Comparison of ENCODE assay signal across 19 mouse cellular contexts in genomic region chr15:81167831-81168230, GRCm38 (mm10). TPM values are rescaled to one million over a fixed set of nuclear protein-coding genes. Genes with fewer than 3 reads are reported as not detected.
DNase-seq lines count a peak whose midpoint lies in the region; ATAC-seq lines count a peak whose summit lies in the region.
"Had no signal": no experiment of that assay in that cellular context is flagged by ENCODE, and none has a peak within 500 bp of the region (broad histone marks: within the 10 kb centered on the region; RNA-seq: fewer than 3 reads in every experiment).

No protein-coding gene starts in this region.

- no peaks in the 10 kb centered on the region for H3K27me3 ChIP-seq in kidney, embryonic 16.5 days (ENCODE audit: insufficient read depth, low read length)
- no peaks in the 10 kb centered on the region for H3K27me3 ChIP-seq in intestine, embryonic 16.5 days (replicated peaks; ENCODE audit: control insufficient read depth, insufficient read depth, low read length)
- H3K27me3 ChIP-seq in midbrain, embryonic 10.5 days (ENCODE audit: low read depth, poor library complexity, severe bottlenecking): no peaks in the 10 kb centered on the region
- H3K27me3 ChIP-seq: heart, embryonic 13.5 days; liver, embryonic 13.5 days; megakaryocyte, embryonic 14.5 days; Patski had no signal

- ATAC-seq in kidney, embryonic 16.5 days (ENCODE audit: low FRiP score, low TSS enrichment): peak; percentile 67; the same call in 1 of the 2 replicates
- ATAC-seq in intestine, embryonic 16.5 days: peak; percentile 72; the same call in 1 of the 2 replicates
- ATAC-seq: hindbrain, embryonic 16.5 days; midbrain, embryonic 16.5 days; Patski had no signal

- no peak overlapping the region for H3K4me3 ChIP-seq in kidney, embryonic 16.5 days (ENCODE audit: low read length)
- no peak overlapping the region for H3K4me3 ChIP-seq in intestine, embryonic 16.5 days (ENCODE audit: low read length)
- H3K4me3 ChIP-seq in midbrain, embryonic 10.5 days: no peak overlapping the region
- H3K4me3 ChIP-seq: gastrocnemius, adult 2 months; heart, embryonic 13.5 days; limb, embryonic 10.5 days; liver, embryonic 13.5 days; megakaryocyte, embryonic 14.5 days had no signal

- no peaks in the 10 kb centered on the region for H3K9me3 ChIP-seq in kidney, embryonic 16.5 days (ENCODE audit: low read length)
- H3K9me3 ChIP-seq in intestine, embryonic 16.5 days (ENCODE audit: control insufficient read depth, low read length): no peaks in the 10 kb centered on the region
- H3K9me3 ChIP-seq in midbrain, embryonic 10.5 days (replicated peaks): no peaks in the 10 kb centered on the region
- H3K9me3 ChIP-seq: heart, embryonic 13.5 days; limb, embryonic 10.5 days; liver, embryonic 13.5 days; megakaryocyte, embryonic 14.5 days had no signal

- no peak for DNase-seq in kidney, postnatal 25 days
- DNase-seq in 416B (ENCODE audit: low read depth): peak; percentile 46
- peak; percentile 47 for DNase-seq in naive thymus-derived CD4-positive, alpha-beta T cell, adult 2 months (ENCODE audit: low read depth)
- DNase-seq in left cerebral cortex, postnatal 14 days (ENCODE audit: low spot score in 2 of 2): no peak
- DNase-seq in midbrain, embryonic 10.5 days (ENCODE audit: low spot score): no peak
- DNase-seq: cerebellum, adult 8-10 months; gastrocnemius, adult 2 months; heart, postnatal 36 days; liver, embryonic 13.5 days; right cerebral cortex, adult 18-20 months; thymus, postnatal 14 days had no signal

- intact Hi-C loops in left cerebral cortex, postnatal 14 days (cut with DNase I): no loop called here

- peak overlapping the region; percentile 73; the same call in 1 of the 2 replicates for H3K27ac ChIP-seq in kidney, embryonic 16.5 days (ENCODE audit: low read length)
- H3K27ac ChIP-seq in intestine, embryonic 16.5 days (ENCODE audit: low read length): peak overlapping the region; percentile 45; the same call in 1 of the 2 replicates
- H3K27ac ChIP-seq in midbrain, embryonic 10.5 days (replicated peaks): no peak overlapping the region
- H3K27ac ChIP-seq: gastrocnemius, adult 2 months; heart, embryonic 13.5 days; limb, embryonic 10.5 days; liver, embryonic 13.5 days had no signal

- peaks cover 15% of the 10 kb centered on the region; the same call in 1 of the 2 replicates for H3K4me1 ChIP-seq in kidney, embryonic 16.5 days (ENCODE audit: insufficient read depth, low read length)
- H3K4me1 ChIP-seq in intestine, embryonic 16.5 days (ENCODE audit: control insufficient read depth, insufficient read depth, low read length): peaks cover 11% of the 10 kb centered on the region
- H3K4me1 ChIP-seq in midbrain, embryonic 10.5 days: no peaks in the 10 kb centered on the region
- H3K4me1 ChIP-seq: limb, embryonic 10.5 days had no signal

- H3K36me3 ChIP-seq in kidney, embryonic 16.5 days (ENCODE audit: insufficient read depth, low read length): no peaks in the 10 kb centered on the region
- no peaks in the 10 kb centered on the region for H3K36me3 ChIP-seq in intestine, embryonic 16.5 days (ENCODE audit: control insufficient read depth, insufficient read depth, low read length)
- H3K36me3 ChIP-seq in midbrain, embryonic 10.5 days: no peaks in the 10 kb centered on the region
- H3K36me3 ChIP-seq: heart, embryonic 13.5 days; limb, embryonic 10.5 days; liver, embryonic 13.5 days had no signal

- no peak overlapping the region for H3K9ac ChIP-seq in kidney, embryonic 16.5 days (replicated peaks; ENCODE audit: low read length)
- H3K9ac ChIP-seq in intestine, embryonic 16.5 days (ENCODE audit: low read depth, low read length): no peak overlapping the region
- H3K9ac ChIP-seq: heart, embryonic 13.5 days; liver, embryonic 13.5 days had no signal

- H3K4me2 ChIP-seq in kidney, embryonic 16.5 days (replicated peaks; ENCODE audit: low read depth, low read length): no peak overlapping the region
- H3K4me2 ChIP-seq in intestine, embryonic 16.5 days (ENCODE audit: low read depth, low read length): no peak overlapping the region
- H3K4me2 ChIP-seq: heart, embryonic 13.5 days; liver, embryonic 13.5 days had no signal

- WGBS in kidney, embryonic 16.5 days: 80% methylated on average over 10 of the region's 10 CpGs
- 84% methylated on average over 10 of the region's 10 CpGs for WGBS in intestine, embryonic 16.5 days
- WGBS in midbrain, embryonic 10.5 days: 94% methylated on average over 10 of the region's 10 CpGs

RNA-seq across cellular contexts. Expression of gene Mrtfa, which starts 22.7 kb away (rescaled TPM):
- polyA plus RNA-seq in kidney, embryonic 16.5 days (2015; fragmentation: Nextera tagmentation; extraction: Ambion mirVana): 22.6 and 28.3 TPM in 2 replicates
- 13.7 and 16.5 TPM in 2 replicates for polyA plus RNA-seq in intestine, embryonic 16.5 days (2015; fragmentation: Nextera tagmentation; extraction: Ambion mirVana)
- 10 to 100 TPM; 58.0 to 66.8 TPM for total RNA-seq in left cerebral cortex, postnatal 14 days (2021)
- polyA plus RNA-seq in midbrain, embryonic 10.5 days (2016; fragmentation: Nextera tagmentation; extraction: Ambion mirVana): 20.5 and 23.0 TPM in 2 replicates

Comparison
In these comparisons a context has a peak if more than half of its experiments do, and no peak if none do; other contexts are left out.
1. DNase-seq: peak in 416B (single experiment) and naive thymus-derived CD4-positive, alpha-beta T cell, adult 2 months (single experiment); none in kidney, postnatal 25 days (0 of 2), left cerebral cortex, postnatal 14 days (0 of 2) and midbrain, embryonic 10.5 days (single experiment).